Mouse (Mus musculus): ENCODE measurements around the gene Kif26b.

DNA sequence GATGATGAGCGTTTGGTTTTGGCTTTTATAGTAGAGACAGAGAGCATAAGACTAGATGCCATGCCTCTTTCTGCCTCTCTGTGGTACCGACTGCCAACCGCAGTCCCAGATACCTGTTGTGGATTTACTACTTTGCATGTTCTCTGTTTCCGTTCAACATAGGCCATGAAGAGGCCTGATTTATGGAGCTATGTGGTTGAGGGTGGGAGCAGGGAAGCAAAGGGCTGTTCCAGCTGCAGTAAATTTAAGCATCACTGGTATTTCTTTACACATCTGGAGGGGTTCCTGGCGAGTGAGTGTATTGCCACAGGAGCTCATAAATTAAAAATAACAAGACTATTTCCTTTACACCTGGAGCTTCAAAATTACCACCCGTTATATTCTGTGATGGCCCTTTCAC is 199.3 kb downstream of the Kif26b start:
- no peak for TF ChIP-seq EP300 (IDR thresholded peaks at IDR 0.05; ENCODE audit: insufficient read depth, low read depth, low read length)
- no peak for TF ChIP-seq CTCF (IDR thresholded peaks at IDR 0.05)
